Mouse (Mus musculus): Measurements from ENCODE around the gene Sectm1b. TPM values are rescaled to one million over a fixed set of nuclear protein-coding genes. Genes with fewer than 3 reads are reported as not detected.
A peak's percentile ranks its signal among the peaks of the same experiment; 100 is the strongest.
"Not testable (repeated sequence)": the region's sequence is repeated elsewhere in the genome, so short reads cannot be mapped to it uniquely, and the experiment has no call there.

Sectm1b gene
- polyA plus RNA-seq, 1 experiment from 2014 or later, result not detected

DNA sequence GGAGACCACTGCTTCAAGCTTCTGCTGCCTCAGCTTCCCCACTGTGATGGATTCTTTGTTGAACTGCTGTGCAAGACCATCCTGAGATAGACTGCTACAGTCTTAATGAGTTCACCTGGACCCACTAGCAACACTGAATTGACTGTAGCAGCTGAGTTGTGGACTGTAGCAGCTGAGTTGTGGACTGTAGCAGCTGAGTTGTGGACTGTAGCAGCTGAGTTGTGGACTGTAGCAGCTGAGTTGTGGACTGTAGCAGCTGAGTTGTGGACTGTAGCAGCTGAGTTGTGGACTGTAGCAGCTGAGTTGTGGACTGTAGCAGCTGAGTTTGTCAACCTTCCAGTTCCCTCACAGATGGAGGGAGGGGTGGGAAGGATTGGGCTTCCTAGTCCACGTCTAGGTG is 20.3 kb downstream of the Sectm1b start:
- H3K9me3 ChIP-seq (replicated peaks); H3K27ac ChIP-seq; H3K9ac ChIP-seq; ATAC-seq (ENCODE audit: low FRiP score); H3K4me1 ChIP-seq; H3K4me3 ChIP-seq; H3K4me2 ChIP-seq (replicated peaks); H3K36me3 ChIP-seq: not testable (repeated sequence)
- WGBS, result 55% methylated on average over 1 of the region's 1 CpGs
- peaks cover 15% of the 10 kb centered on the region for H3K27me3 ChIP-seq

DNA sequence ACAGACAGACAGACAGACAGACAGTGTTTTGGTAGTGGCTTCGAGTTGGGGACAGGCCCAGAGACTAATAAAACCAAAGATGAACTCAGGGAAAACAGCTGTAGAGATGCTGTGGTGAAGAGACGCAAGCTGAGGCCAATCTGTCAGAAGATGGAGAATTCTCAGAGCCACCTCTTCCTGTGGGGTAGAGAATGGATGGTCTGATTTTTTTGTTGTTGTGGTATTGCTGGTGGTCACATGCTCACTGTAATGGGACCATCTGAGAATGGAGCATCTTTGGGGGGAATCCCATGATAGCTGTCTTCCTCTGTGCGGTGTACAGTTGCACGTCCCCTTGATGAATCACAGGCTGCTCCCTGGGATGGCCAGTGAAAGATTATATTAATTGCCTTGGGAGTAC is 20.9 kb downstream of the Sectm1b start:
- Histone ChIP-seq H3K9me3 (replicated peaks) (no peaks in the 10 kb centered on the region), H3K4me3 (no peak overlapping the region), H3K4me1 (no peaks in the 10 kb centered on the region), H3K27ac (no peak overlapping the region), H3K36me3 (no peaks in the 10 kb centered on the region), H3K27me3 (peaks cover 15% of the 10 kb centered on the region), H3K9ac (no peak overlapping the region), H3K4me2 (replicated peaks) (no peak overlapping the region)
- WGBS, result 71% methylated on average over 4 of the region's 4 CpGs
- ATAC-seq (ENCODE audit: low FRiP score), result no peak

DNA sequence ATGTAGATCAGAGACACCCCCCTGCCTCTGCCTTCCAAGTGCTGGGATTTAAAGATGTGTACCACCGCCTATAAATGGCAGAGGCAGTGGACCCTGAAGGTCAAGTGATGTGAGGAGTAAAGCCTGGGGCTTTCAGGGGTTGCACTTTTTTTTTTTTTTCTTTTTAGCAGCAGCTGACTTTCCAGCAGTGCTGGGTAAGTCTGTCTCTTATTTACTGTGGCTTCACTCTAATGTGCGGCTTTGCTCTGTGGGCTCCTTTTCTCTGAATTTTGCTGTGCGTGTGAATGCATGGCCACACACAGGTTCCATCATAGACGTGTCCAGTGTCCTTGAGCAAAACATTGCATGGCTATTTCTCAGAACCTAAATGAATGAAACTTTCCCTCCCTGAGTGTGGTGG is 21.7 kb downstream of the Sectm1b start:
- H3K4me3 ChIP-seq, result no peak overlapping the region
- no peak for ATAC-seq (ENCODE audit: low FRiP score)
- no peaks in the 10 kb centered on the region for H3K36me3 ChIP-seq
- H3K4me1 ChIP-seq, result no peaks in the 10 kb centered on the region
- H3K4me2 ChIP-seq (replicated peaks), result no peak overlapping the region
- H3K27me3 ChIP-seq, result peaks cover 15% of the 10 kb centered on the region
- H3K9me3 ChIP-seq (replicated peaks), result no peaks in the 10 kb centered on the region
- WGBS, result 73% methylated on average over 4 of the region's 4 CpGs
- no peak overlapping the region for H3K27ac ChIP-seq
- H3K9ac ChIP-seq, result no peak overlapping the region

DNA sequence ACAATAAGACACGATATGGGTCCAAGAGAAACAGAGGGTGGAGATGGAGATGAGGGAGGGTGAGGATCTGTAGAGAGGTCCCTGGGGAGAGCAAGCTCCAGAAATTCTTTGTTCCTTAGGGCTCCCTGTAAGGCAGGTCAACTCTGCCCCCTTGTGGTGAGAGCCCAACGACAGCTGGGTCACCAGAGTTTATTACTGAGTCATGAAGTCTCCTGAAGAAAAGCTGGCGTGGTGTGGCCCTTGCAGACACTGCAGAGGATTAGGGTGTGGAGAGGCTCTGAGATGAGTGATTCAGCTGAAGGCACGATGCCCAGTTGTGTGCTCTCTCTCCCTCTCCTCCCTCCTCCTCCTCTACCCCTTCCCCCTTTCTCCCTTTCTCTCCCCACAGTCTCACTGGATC is 22.2 kb downstream of the Sectm1b start:
- Histone ChIP-seq H3K27me3 (peaks cover 15% of the 10 kb centered on the region), H3K4me2 (replicated peaks) (no peak overlapping the region), H3K27ac (no peak overlapping the region), H3K9ac (no peak overlapping the region), H3K4me1 (no peaks in the 10 kb centered on the region), H3K4me3 (no peak overlapping the region), H3K36me3 (no peaks in the 10 kb centered on the region), H3K9me3 (replicated peaks) (no peaks in the 10 kb centered on the region)
- no peak for ATAC-seq (ENCODE audit: low FRiP score)
- 4% methylated on average over 4 of the region's 4 CpGs for WGBS

DNA sequence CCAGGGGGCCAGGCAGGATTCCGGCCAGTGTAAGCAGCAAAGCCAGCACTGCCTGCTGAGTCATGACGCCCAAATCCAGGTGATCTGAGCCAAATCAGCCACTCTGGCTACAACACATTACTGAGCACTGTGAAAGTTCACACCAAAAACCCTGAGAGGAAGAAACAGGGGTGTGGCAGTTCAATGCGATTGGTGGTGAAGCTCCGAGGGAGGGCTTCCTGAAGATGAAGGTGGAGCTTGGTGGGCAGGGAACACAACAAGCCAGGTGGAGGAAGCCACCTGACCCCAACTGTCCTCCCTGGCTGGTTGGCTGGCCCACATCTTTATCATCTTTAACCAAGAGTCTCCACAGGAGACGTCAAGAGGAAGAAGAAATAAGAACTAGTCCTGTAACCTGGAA is 24.1 kb downstream of the Sectm1b start, which contains the start of gene Cd7:
Cd7 (minus strand) TSS at position 117 of the 400 bp plus-strand sequence.
- H3K4me1 ChIP-seq, result no peaks in the 10 kb centered on the region
- no peak within 1 kb of the TSS for H3K27ac ChIP-seq
- H3K36me3 ChIP-seq, result no peaks in the 10 kb centered on the region
- WGBS, result 81% methylated on average over 5 of the region's 5 CpGs
- H3K4me3 ChIP-seq, result no peak within 1 kb of the TSS
- H3K4me2 ChIP-seq (replicated peaks), result no peak within 1 kb of the TSS
- no peaks in the 10 kb centered on the region for H3K9me3 ChIP-seq (replicated peaks)
- ATAC-seq (ENCODE audit: low FRiP score), result no peak
- no peak within 1 kb of the TSS for H3K9ac ChIP-seq
- H3K27me3 ChIP-seq, result peaks cover 11% of the 10 kb centered on the region

DNA sequence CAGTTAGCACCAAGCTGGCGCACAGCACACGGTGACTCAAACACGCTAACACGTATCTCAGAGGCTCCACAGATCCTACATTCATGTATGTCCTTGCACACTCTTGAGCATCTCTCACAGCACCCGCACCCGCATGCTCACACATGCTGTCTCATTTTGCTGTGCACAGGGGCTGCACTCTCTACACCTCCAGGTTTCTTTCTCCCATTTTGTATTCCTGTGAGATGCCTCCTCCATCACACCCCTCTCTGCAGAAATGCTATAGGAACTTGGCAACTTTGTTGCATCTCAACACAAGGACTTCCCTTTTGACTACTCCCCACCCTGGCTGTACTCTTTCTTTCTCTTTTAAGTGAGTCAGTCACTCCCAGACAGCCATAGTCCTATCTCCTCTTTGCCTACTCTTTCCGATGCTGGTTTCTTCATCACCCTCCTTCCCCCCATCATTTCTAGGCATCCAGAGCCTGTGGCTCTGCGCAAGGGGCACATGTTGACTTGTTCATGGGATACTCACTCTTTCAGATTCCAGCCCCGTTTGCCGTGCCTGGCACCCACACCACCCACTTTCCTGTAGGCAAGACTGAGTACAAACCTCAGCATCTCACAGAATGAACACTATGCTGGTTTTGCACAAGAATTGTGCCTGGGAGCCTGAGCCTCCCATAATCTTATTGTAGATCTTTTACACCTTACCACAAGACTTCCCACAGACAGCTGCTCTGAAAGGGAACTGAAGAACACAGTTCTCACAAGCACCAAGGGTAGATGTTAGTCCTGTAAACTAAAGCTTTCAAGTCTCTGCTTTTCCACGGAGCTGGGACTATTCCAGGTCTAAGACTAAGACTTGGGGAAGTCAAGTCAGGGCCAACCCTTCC is 24.8 kb downstream of the Sectm1b start:
- no peaks in the 10 kb centered on the region for H3K9me3 ChIP-seq (replicated peaks)
- H3K36me3 ChIP-seq, result no peaks in the 10 kb centered on the region
- 90% methylated on average over 11 of the region's 11 CpGs for WGBS
- H3K27me3 ChIP-seq, result peaks cover 6% of the 10 kb centered on the region
- no peaks in the 10 kb centered on the region for H3K4me1 ChIP-seq
- no peak overlapping the region for H3K9ac ChIP-seq
- no peak overlapping the region for H3K4me2 ChIP-seq (replicated peaks)
- ATAC-seq (ENCODE audit: low FRiP score), result no peak
- H3K27ac ChIP-seq, result no peak overlapping the region
- H3K4me3 ChIP-seq, result no peak overlapping the region

DNA sequence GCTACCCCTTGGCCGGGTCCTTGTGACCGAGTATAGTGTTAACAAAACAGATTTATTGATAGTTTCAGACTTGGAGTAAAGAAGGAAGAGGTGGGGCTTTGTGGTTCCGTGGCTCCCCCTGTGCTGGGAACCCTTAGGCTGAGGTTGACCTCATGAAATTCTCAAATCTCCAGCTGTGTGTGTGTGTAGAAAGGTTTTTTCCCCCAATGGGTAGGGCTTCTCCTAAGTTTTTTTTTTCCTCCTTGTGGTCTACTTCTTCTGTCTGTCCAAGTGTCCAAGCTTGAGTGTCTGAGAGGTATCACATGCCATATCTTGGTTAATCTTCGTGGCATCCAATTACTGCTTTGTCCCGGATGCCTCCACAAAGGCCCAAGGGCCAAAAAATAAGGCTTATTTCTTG is 30.3 kb downstream of the Sectm1b start:
- Histone ChIP-seq H3K27me3 (no peaks in the 10 kb centered on the region), H3K27ac (no peak overlapping the region), H3K4me1 (no peaks in the 10 kb centered on the region), H3K36me3 (no peaks in the 10 kb centered on the region), H3K9me3 (replicated peaks) (no peaks in the 10 kb centered on the region), H3K9ac (no peak overlapping the region), H3K4me2 (replicated peaks) (no peak overlapping the region), H3K4me3 (no peak overlapping the region)
- no peak for ATAC-seq (ENCODE audit: low FRiP score)
- WGBS, result 83% methylated on average over 5 of the region's 5 CpGs

DNA sequence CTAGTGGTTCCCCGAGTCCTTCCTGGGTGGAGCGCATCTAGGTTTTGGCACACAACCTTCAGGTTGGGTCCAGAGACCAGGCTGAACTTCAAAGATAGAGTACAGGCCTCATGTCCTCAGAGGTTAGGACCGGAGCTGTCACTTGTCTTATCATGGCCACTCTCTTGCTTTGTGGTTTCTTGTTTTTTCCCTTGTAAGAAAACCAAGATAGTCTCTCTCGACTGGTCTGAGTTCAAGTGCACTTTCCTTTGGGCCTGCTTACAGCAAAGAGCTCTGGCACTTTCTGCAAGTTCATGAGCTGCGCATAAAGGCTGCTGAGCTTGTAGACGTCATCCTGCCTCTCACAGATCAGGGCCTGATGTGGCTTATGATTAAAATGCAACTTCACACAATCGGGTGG is 36.1 kb downstream of the Sectm1b start:
- no peak overlapping the region for H3K4me3 ChIP-seq
- no peak overlapping the region for H3K27ac ChIP-seq
- no peak overlapping the region for H3K4me2 ChIP-seq (replicated peaks)
- 83% methylated on average over 7 of the region's 7 CpGs for WGBS
- no peak for ATAC-seq (ENCODE audit: low FRiP score)
- H3K27me3 ChIP-seq, result no peaks in the 10 kb centered on the region
- no peaks in the 10 kb centered on the region for H3K4me1 ChIP-seq
- no peaks in the 10 kb centered on the region for H3K36me3 ChIP-seq
- H3K9ac ChIP-seq, result no peak overlapping the region
- H3K9me3 ChIP-seq (replicated peaks), result no peaks in the 10 kb centered on the region

DNA sequence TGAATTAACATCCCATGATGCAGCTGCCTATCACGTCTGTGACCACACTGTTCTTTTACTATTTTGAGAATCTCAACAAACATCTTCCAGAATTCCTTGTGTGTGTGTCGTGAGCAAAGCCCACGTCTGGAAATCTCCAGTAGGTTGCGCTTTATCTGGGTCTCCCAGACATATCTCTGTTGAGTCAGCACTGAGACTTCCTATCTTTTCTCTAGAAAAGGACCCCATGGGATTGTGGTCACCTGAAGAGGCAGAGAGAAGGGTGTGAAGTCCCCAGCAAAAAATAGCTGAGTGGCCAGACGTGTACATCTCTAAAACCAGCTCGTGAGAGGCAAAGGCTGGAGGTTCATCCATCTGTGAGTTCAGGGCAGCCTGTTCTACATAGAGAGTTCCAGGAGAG is 39.2 kb downstream of the Sectm1b start:
- Histone ChIP-seq H3K9me3 (replicated peaks) (no peaks in the 10 kb centered on the region), H3K4me3 (no peak overlapping the region), H3K27me3 (no peaks in the 10 kb centered on the region), H3K4me2 (replicated peaks) (no peak overlapping the region), H3K27ac (no peak overlapping the region), H3K4me1 (no peaks in the 10 kb centered on the region), H3K36me3 (no peaks in the 10 kb centered on the region), H3K9ac (no peak overlapping the region)
- 77% methylated on average over 6 of the region's 6 CpGs for WGBS
- no peak for ATAC-seq (ENCODE audit: low FRiP score)

DNA sequence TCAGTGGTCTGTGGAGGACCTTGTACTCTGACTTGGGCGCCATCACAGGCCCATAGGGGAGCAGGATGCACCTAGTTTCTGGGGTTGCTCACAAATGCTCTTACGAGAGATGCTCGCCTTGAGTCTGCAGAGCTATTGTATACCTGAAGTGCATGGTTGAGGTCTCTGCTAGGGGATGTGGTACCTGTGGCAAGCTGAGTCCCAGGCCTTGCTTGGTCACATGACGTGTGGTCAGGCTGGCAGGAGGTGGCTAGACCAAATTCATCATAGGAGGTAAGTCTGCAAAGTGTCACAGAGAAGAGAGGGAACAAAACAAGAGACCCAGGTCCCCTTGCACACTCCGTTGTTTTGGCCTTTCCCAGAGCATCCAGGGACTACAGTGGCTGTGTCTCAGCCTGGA is 43.9 kb downstream of the Sectm1b start:
- no peaks in the 10 kb centered on the region for H3K9me3 ChIP-seq (replicated peaks)
- no peaks in the 10 kb centered on the region for H3K4me1 ChIP-seq
- no peaks in the 10 kb centered on the region for H3K27me3 ChIP-seq
- no peaks in the 10 kb centered on the region for H3K36me3 ChIP-seq
- H3K4me2 ChIP-seq (replicated peaks), result no peak overlapping the region
- 89% methylated on average over 5 of the region's 5 CpGs for WGBS
- no peak overlapping the region for H3K4me3 ChIP-seq
- no peak for ATAC-seq (ENCODE audit: low FRiP score)
- H3K9ac ChIP-seq, result no peak overlapping the region
- H3K27ac ChIP-seq, result no peak overlapping the region

DNA sequence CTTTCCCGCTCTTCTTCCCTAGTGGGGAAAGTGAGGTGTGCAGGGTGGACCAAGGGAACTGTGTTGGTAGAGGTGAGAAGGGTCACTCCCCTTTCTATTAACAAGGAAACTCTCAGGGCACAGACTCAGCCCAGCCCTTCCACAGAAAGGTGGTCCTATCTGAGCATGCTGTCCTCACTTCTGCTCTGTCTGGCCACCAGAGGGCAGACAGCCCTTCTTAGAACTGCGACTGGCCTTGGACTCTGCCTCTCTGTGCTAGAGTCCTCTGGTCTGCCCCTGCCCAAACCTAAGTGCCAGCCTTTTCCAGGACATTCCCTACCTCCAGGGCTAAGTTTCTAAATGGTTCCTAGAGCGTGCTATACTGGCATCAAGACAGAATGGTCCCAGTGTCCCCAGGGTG is 45.7 kb downstream of the Sectm1b start:
- Histone ChIP-seq H3K9ac (no peak overlapping the region), H3K4me1 (no peaks in the 10 kb centered on the region), H3K36me3 (no peaks in the 10 kb centered on the region), H3K9me3 (replicated peaks) (no peaks in the 10 kb centered on the region), H3K27me3 (no peaks in the 10 kb centered on the region), H3K4me3 (no peak overlapping the region), H3K27ac (no peak overlapping the region), H3K4me2 (replicated peaks) (no peak overlapping the region)
- WGBS, result 37% methylated on average over 3 of the region's 3 CpGs
- peak; percentile 58; the same call in 1 of the 2 replicates for ATAC-seq (ENCODE audit: low FRiP score)

DNA sequence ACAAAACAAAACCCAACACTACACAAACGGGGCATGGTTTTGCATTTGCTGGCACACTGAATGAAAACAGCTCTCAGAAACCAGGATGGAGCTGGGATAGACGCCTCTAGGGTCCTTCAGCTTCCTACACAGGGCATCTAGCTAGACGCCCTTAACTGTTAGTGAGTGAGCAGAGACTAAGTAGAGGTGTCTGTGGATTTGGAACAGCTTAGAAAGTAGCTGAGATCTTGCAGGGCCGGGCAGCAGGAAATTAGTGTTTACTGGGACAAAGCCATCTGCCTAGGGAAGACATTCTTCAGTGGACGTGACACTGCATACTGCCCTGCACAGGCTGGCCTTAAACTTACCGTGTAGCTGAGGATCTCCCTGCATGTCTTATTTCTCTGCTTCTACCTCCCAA is 47.9 kb downstream of the Sectm1b start:
- no peaks in the 10 kb centered on the region for H3K4me1 ChIP-seq
- no peaks in the 10 kb centered on the region for H3K36me3 ChIP-seq
- no peaks in the 10 kb centered on the region for H3K9me3 ChIP-seq (replicated peaks)
- H3K4me3 ChIP-seq, result no peak overlapping the region
- H3K9ac ChIP-seq, result no peak overlapping the region
- no peaks in the 10 kb centered on the region for H3K27me3 ChIP-seq
- H3K27ac ChIP-seq, result no peak overlapping the region
- 69% methylated on average over 6 of the region's 6 CpGs for whole genome bisulfite sequencing
- no peak for ATAC-seq (ENCODE audit: low FRiP score)
- H3K4me2 ChIP-seq (replicated peaks), result no peak overlapping the region

DNA sequence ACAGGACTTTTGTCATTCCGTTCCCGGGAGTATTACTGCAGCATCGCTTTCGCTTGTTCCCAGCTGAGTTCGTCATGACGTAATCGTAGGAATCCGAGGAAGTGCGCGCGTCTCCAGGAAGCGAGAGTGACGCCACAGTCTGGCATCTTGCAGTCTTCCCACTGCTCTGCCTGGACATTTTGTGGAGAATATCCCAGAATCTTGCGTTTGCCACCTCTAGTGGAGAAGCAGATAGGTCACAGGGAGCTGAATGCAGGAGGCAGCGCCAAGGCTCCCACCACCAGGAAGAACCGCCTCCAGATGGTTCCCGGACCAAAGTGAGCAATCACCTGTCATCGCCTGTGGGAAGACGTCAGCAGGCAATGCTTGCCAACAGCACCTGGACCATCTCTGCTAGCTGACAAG is 48.5 kb downstream of the Sectm1b start:
- WGBS, result 68% methylated on average over 19 of the region's 19 CpGs
- Histone ChIP-seq H3K4me3 (no peak overlapping the region), H3K4me2 (replicated peaks) (peak overlapping the region; percentile 30; the same call in 1 of the 2 replicates), H3K9me3 (replicated peaks) (no peaks in the 10 kb centered on the region), H3K36me3 (no peaks in the 10 kb centered on the region), H3K9ac (no peak overlapping the region), H3K27ac (no peak overlapping the region), H3K4me1 (no peaks in the 10 kb centered on the region), H3K27me3 (no peaks in the 10 kb centered on the region)
- ATAC-seq (ENCODE audit: low FRiP score), result no peak
